Mouse (Mus musculus): ENCODE measurements around the gene App.

App gene

DNA sequence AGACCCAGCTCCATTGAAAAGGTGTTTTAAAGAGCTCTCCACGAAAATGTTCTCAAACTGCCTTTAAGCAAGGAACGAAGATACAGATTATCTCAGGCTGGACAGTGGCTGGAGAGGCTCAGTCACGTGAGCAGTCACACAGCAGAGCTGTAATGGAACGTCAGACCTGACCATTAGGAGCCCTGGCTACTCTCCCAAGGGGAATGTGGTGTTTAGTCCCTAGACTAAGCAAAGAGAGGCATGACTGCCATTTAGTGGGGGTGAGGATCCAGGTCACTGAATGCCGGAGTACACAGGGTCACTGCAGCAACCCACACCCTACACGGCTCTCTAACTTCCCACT, 199.4 kb downstream of the App start:
- in situ Hi-C loops (cut with MboI, MseI) = loop anchor here (25.0 kb wide), 1 partner anchor 688 kb away; no protein-coding TSS in a partner anchor

DNA sequence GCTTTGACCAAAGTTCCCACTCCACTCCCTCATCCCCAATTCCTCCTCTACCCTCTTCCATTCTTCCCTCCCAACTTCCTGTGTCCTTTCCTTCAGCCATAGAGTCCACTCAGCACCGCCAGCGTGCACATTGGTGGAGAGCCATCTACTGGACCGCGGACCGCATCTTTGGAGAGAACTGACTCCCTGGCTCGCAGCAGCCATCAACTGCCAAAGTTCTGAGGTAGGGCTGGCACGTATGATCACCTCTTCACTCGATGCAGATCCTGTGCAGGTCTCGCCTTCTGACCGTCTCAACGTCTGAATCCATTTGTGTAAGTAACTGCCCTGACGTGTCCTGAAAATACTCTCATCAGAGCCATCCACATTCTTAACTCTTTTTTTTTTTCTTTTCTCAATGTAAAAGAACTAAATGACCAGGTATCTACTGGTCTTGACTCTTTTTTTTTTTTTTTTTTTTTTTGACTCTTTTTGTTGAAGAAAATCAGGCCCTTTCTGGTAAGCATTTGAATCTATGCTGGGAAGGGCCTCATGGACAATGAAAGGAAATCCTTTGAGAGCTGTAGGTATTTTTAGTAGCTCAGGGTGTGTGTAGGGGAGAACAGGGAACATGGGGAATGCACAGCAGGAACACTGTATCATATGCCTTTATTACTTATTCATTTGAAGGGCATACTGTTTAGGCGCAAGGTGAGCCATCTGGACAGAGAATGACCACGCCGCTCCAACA, 200.0 kb downstream of the App start:
- in situ Hi-C loops (cut with MboI, MseI) = loop anchor here (25.0 kb wide), 1 partner anchor 689 kb away; no protein-coding TSS in a partner anchor

- in situ Hi-C loops (cut with MboI, MseI) = loop anchor here (25.0 kb wide), 1 partner anchor 691 kb away; no protein-coding TSS in a partner anchor
Measured at GRCm38 (mm10) chr16:84971535-84972330, 201.8 kb downstream of the App start.

DNA sequence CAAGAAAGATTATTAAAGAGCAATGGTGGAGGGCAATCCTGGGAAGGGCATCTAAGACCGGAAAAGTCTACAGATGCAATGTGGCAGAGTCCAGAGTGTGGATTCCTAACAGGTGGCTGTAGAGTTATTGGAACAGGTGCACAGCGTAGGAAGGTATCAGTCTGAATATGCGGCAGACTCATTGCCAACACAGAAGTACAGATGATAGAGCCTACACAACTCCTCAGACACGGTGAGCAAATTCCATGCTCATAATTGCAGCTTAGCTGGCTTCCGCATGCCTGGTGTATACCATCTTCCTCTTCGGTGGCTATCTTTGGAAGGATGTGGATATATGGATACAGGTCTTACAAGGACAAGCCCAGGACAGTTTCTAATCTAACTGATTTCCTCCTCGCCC, 204.5 kb downstream of the App start:
- in situ Hi-C loops (cut with MboI, MseI) = loop anchor here (25.0 kb wide), 1 partner anchor 693 kb away; no protein-coding TSS in a partner anchor

- in situ Hi-C loops (cut with MboI, MseI) = loop anchor here (25.0 kb wide), 1 partner anchor 695 kb away; no protein-coding TSS in a partner anchor
Measured at GRCm38 (mm10) chr16:84966983-84967382, 206.6 kb downstream of the App start.

- in situ Hi-C loops (cut with MboI, MseI) = loop anchor here (25.0 kb wide), 1 partner anchor 696 kb away; no protein-coding TSS in a partner anchor
Measured at GRCm38 (mm10) chr16:84966096-84966495, 207.5 kb downstream of the App start.

DNA sequence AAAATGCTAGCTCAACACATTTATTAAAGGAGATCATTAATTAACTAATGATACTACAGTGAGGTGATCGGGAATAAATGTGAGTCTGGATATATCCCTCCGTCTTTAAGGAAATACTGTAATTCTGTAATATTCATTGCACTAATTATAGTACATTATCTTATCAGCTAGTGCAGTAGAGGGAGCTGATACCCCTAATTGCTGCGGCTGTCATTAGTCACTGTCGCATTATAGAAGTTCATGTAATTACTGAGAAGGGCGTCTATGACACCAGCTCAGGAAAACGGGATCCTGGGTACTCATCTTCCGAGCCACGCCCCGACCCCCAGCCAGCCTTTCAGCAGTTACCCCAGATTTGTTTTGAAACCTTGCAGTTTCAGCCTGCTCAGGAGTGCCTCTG, 209.6 kb downstream of the App start:
- in situ Hi-C loops (cut with MboI, MseI) = loop anchor here (25.0 kb wide), 1 partner anchor 698 kb away; no protein-coding TSS in a partner anchor

DNA sequence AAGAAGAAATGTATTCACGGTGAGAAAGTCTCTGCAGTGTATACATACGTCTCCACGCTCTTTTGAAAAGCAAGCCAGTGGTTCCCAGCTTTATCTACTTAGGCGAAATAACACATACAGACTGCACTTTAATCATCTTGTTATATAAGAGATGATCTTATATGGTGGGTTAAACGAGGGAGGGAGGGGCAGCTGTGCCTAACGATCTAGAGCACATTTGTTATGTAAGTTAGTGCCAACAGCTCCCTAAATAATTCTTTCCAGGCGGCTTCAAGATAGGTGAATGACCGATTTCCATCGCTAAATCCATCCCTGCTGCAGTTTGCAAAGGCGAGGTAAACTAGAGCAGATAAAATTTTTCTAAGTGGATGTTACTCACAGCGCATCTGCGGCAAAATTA, 210.0 kb downstream of the App start:
- in situ Hi-C loops (cut with MboI, MseI) = loop anchor here (25.0 kb wide), 1 partner anchor 699 kb away; no protein-coding TSS in a partner anchor

- in situ Hi-C loops (cut with MboI, MseI) = loop anchor here (25.0 kb wide), 1 partner anchor 705 kb away; no protein-coding TSS in a partner anchor
Measured at GRCm38 (mm10) chr16:84957253-84957652, 216.3 kb downstream of the App start.

- in situ Hi-C loops (cut with MboI, MseI) = loop anchor here (25.0 kb wide), 1 partner anchor 706 kb away; no protein-coding TSS in a partner anchor
Measured at GRCm38 (mm10) chr16:84956690-84957089, 216.9 kb downstream of the App start.

GRCm38 (mm10) chr16:84955840-84956239, 217.7 kb downstream of the App start:
- in situ Hi-C loops (cut with MboI, MseI) = loop anchor here (25.0 kb wide), 1 partner anchor 706 kb away; no protein-coding TSS in a partner anchor

- in situ Hi-C loops (cut with MboI, MseI) = loop anchor here (25.0 kb wide), 1 partner anchor 707 kb away; no protein-coding TSS in a partner anchor
Measured at GRCm38 (mm10) chr16:84955204-84955839, 218.2 kb downstream of the App start.

- in situ Hi-C loops (cut with MboI, MseI) = no loop called here
Measured at GRCm38 (mm10) chr16:84931024-84931423, 242.5 kb downstream of the App start.

GRCm38 (mm10) chr16:84927827-84928226, 245.7 kb downstream of the App start:
- in situ Hi-C loops (cut with MboI, MseI) = no loop called here

DNA sequence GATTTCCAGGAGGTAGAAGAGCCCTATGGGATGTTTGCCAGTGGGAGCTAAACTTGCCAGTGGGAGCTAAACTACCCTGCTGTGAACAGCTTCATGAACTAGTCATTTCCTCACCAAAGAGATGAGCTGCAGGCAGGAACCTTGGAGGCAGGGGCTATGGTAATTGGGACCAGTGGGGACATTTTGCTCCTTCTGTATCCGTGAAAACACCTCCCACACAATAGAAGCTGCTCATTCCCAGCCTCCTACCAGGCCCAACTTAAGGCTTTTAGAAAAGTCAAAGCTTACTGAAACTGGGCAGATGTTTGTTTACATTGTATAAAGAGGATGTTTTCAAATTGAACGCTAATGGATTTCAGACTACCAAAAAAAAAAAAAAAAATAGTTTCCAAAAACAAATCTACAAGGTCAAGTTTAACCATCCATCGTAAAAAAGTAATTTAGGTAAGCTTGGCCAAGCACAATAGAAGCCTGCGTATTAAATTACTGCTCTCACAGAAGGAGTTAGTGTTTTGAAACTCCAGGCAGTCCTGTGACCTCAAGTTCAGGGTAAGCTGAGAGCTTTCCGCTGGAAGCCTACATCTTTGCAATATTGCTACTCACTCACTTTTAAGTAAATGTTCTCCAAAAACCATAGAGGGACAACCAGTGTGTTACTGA, 253.8 kb downstream of the App start:
- in situ Hi-C loops (cut with MboI, MseI) = no loop called here

DNA sequence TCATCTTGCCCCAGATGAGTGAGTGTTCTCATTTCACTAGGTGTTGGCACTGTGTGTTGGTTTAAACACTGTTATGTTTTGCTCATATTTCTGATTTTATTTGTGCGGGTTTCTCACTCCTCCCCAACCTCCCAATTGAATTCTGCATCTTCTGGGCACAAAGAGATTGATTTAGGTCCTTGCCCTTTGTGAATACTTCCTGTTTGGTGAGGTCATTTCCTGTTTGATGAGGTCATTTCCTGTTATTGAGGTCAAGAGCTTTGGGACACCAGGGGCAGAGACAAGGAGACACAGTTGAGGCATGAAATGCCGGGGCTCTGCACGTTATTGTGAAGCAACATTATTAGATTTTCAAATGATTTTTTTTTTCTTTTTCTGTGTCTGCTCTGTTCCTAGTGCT, 254.5 kb downstream of the App start:
- in situ Hi-C loops (cut with MboI, MseI) = no loop called here

GRCm38 (mm10) chr16:84916772-84917171, 256.8 kb downstream of the App start:
- in situ Hi-C loops (cut with MboI, MseI) = no loop called here

DNA sequence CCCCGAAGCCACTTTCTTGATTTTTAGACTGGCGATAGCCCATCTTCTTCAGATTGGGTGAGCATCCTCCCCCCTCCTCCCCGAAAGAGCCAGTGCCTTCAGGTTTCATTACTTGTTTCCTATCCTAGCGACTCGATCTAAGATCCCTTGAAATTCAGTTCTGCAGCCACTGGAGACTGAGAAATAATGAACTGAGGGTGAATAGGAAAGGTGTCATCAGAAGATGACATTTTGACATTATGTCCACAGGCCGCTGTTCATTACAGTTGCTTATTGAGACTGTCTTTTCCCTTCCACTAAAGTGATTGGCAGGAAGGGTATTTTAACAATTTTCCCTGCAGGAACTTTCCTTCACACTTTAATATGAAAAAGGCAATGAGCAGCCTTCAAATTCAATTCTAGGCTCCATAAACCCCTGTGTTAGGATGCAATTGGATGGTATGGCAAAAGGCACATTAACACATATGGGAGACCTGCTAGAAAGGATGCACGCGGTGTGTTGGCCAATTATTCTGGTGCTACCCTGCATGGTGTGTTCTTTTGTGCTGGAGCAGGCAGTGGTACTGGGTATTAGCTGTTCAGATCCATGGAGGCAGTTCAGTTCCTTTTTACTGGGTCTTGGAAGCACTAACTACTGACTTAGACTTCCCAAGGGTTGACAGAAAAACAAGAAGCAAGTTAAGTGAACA, 261.9 kb downstream of the App start:
- in situ Hi-C loops (cut with MboI, MseI) = no loop called here

GRCm38 (mm10) chr16:84902995-84903394, 270.6 kb downstream of the App start:
- in situ Hi-C loops (cut with MboI, MseI) = no loop called here
